Mouse (Mus musculus): ENCODE results near the gene Pald1. TPM values are rescaled to one million over a fixed set of nuclear protein-coding genes. Genes with fewer than 3 reads are reported as not detected.

Pald1 gene
- polyA plus RNA-seq, 1 experiment from 2014 or later: 0.13 TPM

GRCm38 (mm10) chr10:61342750-61343149 is 40.6 kb downstream of the Pald1 start:
- Histone ChIP-seq H3K79me2 (ENCODE audit: inconsistent target) (no peaks in the 10 kb centered on the region), H3K36me3 (ENCODE audit: inconsistent target) (no peaks in the 10 kb centered on the region), H3K4me3 (ENCODE audit: inconsistent target) (no peak overlapping the region), H3K27ac (no peak overlapping the region)
- WGBS (ENCODE audit: missing documents): 93% methylated on average over 12 of the region's 13 CpGs

GRCm38 (mm10) chr10:61341557-61341956 is 41.8 kb downstream of the Pald1 start:
- Histone ChIP-seq H3K79me2 (ENCODE audit: inconsistent target) (no peaks in the 10 kb centered on the region), H3K36me3 (ENCODE audit: inconsistent target) (no peaks in the 10 kb centered on the region), H3K27ac (no peak overlapping the region), H3K4me3 (ENCODE audit: inconsistent target) (no peak overlapping the region)
- 44% methylated on average over 6 of the region's 6 CpGs for WGBS (ENCODE audit: missing documents)

- no peaks in the 10 kb centered on the region for H3K36me3 ChIP-seq (ENCODE audit: inconsistent target)
- H3K4me3 ChIP-seq (ENCODE audit: inconsistent target): no peak overlapping the region
- 95% methylated on average over 5 of the region's 5 CpGs for WGBS (ENCODE audit: missing documents)
Measured at GRCm38 (mm10) chr10:61341045-61341444, 42.3 kb downstream of the Pald1 start.

GRCm38 (mm10) chr10:61340247-61340646 is 43.1 kb downstream of the Pald1 start:
- Histone ChIP-seq H3K4me3 (ENCODE audit: inconsistent target) (no peak overlapping the region), H3K27ac (no peak overlapping the region), H3K79me2 (ENCODE audit: inconsistent target) (no peaks in the 10 kb centered on the region), H3K36me3 (ENCODE audit: inconsistent target) (no peaks in the 10 kb centered on the region)
- 92% methylated on average over 9 of the region's 9 CpGs for WGBS (ENCODE audit: missing documents)

More at GRCm38 (mm10) chr10:61341045-61341444, 42.3 kb downstream of the Pald1 start:
- Histone ChIP-seq H3K79me2 (ENCODE audit: inconsistent target) (no peaks in the 10 kb centered on the region), H3K27ac (no peak overlapping the region)

GRCm38 (mm10) chr10:61339216-61339615 is 44.1 kb downstream of the Pald1 start:
- 95% methylated on average over 9 of the region's 9 CpGs for WGBS (ENCODE audit: missing documents)

GRCm38 (mm10) chr10:61337665-61338064 is 45.7 kb downstream of the Pald1 start:
- no peak overlapping the region for H3K27ac ChIP-seq

More at GRCm38 (mm10) chr10:61339216-61339615, 44.1 kb downstream of the Pald1 start:
- no peak overlapping the region for H3K27ac ChIP-seq
- no peaks in the 10 kb centered on the region for H3K36me3 ChIP-seq (ENCODE audit: inconsistent target)
- no peaks in the 10 kb centered on the region for H3K79me2 ChIP-seq (ENCODE audit: inconsistent target)
- no peak overlapping the region for H3K4me3 ChIP-seq (ENCODE audit: inconsistent target)

GRCm38 (mm10) chr10:61336592-61336991 is 46.7 kb downstream of the Pald1 start:
- Histone ChIP-seq H3K27ac (no peak overlapping the region), H3K4me3 (ENCODE audit: inconsistent target) (no peak overlapping the region), H3K36me3 (ENCODE audit: inconsistent target) (no peaks in the 10 kb centered on the region), H3K79me2 (ENCODE audit: inconsistent target) (no peaks in the 10 kb centered on the region)
- WGBS (ENCODE audit: missing documents): 63% methylated on average over 5 of the region's 5 CpGs

More at GRCm38 (mm10) chr10:61337665-61338064, 45.7 kb downstream of the Pald1 start:
- H3K79me2 ChIP-seq (ENCODE audit: inconsistent target): no peaks in the 10 kb centered on the region
- no peaks in the 10 kb centered on the region for H3K36me3 ChIP-seq (ENCODE audit: inconsistent target)
- no peak overlapping the region for H3K4me3 ChIP-seq (ENCODE audit: inconsistent target)
- 87% methylated on average over 8 of the region's 11 CpGs for WGBS (ENCODE audit: missing documents)

GRCm38 (mm10) chr10:61336137-61336536 is 47.2 kb downstream of the Pald1 start:
- H3K4me3 ChIP-seq (ENCODE audit: inconsistent target): no peak overlapping the region
- WGBS (ENCODE audit: missing documents): 28% methylated on average over 5 of the region's 6 CpGs
- H3K36me3 ChIP-seq (ENCODE audit: inconsistent target): no peaks in the 10 kb centered on the region
- H3K27ac ChIP-seq: no peak overlapping the region
- no peaks in the 10 kb centered on the region for H3K79me2 ChIP-seq (ENCODE audit: inconsistent target)

- whole genome bisulfite sequencing (ENCODE audit: missing documents): 19% methylated on average over 7 of the region's 7 CpGs
- Histone ChIP-seq H3K27ac (no peak overlapping the region), H3K79me2 (ENCODE audit: inconsistent target) (no peaks in the 10 kb centered on the region), H3K4me3 (ENCODE audit: inconsistent target) (no peak overlapping the region), H3K36me3 (ENCODE audit: inconsistent target) (no peaks in the 10 kb centered on the region)
Measured at GRCm38 (mm10) chr10:61334545-61334944, 48.8 kb downstream of the Pald1 start.

GRCm38 (mm10) chr10:61331046-61331445 is 52.3 kb downstream of the Pald1 start:
- Histone ChIP-seq H3K4me3 (ENCODE audit: inconsistent target) (no peak overlapping the region), H3K79me2 (ENCODE audit: inconsistent target) (no peaks in the 10 kb centered on the region), H3K36me3 (ENCODE audit: inconsistent target) (no peaks in the 10 kb centered on the region), H3K27ac (no peak overlapping the region)
- WGBS (ENCODE audit: missing documents): 94% methylated on average over 5 of the region's 5 CpGs

GRCm38 (mm10) chr10:61328927-61329326 is 54.4 kb downstream of the Pald1 start:
- 88% methylated on average over 7 of the region's 7 CpGs for WGBS (ENCODE audit: missing documents)
- Histone ChIP-seq H3K36me3 (ENCODE audit: inconsistent target) (no peaks in the 10 kb centered on the region), H3K4me3 (ENCODE audit: inconsistent target) (no peak overlapping the region), H3K27ac (no peak overlapping the region), H3K79me2 (ENCODE audit: inconsistent target) (no peaks in the 10 kb centered on the region)

GRCm38 (mm10) chr10:61327545-61327944 is 55.8 kb downstream of the Pald1 start:
- Histone ChIP-seq H3K79me2 (ENCODE audit: inconsistent target) (no peaks in the 10 kb centered on the region), H3K27ac (no peak overlapping the region), H3K36me3 (ENCODE audit: inconsistent target) (no peaks in the 10 kb centered on the region), H3K4me3 (ENCODE audit: inconsistent target) (no peak overlapping the region)
- WGBS (ENCODE audit: missing documents): 93% methylated on average over 10 of the region's 10 CpGs

- no peaks in the 10 kb centered on the region for H3K79me2 ChIP-seq (ENCODE audit: inconsistent target)
- 83% methylated on average over 9 of the region's 9 CpGs for WGBS (ENCODE audit: missing documents)
- no peak overlapping the region for H3K4me3 ChIP-seq (ENCODE audit: inconsistent target)
- H3K36me3 ChIP-seq (ENCODE audit: inconsistent target): no peaks in the 10 kb centered on the region
- no peak overlapping the region for H3K27ac ChIP-seq
Measured at GRCm38 (mm10) chr10:61325782-61326328, 57.5 kb downstream of the Pald1 start.

GRCm38 (mm10) chr10:61324717-61325116 is 58.6 kb downstream of the Pald1 start:
- no peak overlapping the region for H3K27ac ChIP-seq
- no peaks in the 10 kb centered on the region for H3K79me2 ChIP-seq (ENCODE audit: inconsistent target)
- no peaks in the 10 kb centered on the region for H3K36me3 ChIP-seq (ENCODE audit: inconsistent target)
- H3K4me3 ChIP-seq (ENCODE audit: inconsistent target): no peak overlapping the region
- 83% methylated on average over 8 of the region's 8 CpGs for WGBS (ENCODE audit: missing documents)

GRCm38 (mm10) chr10:61318527-61318926 is 64.8 kb downstream of the Pald1 start:
- Histone ChIP-seq H3K79me2 (ENCODE audit: inconsistent target) (no peaks in the 10 kb centered on the region), H3K36me3 (ENCODE audit: inconsistent target) (no peaks in the 10 kb centered on the region), H3K27ac (no peak overlapping the region), H3K4me3 (ENCODE audit: inconsistent target) (no peak overlapping the region)
- 87% methylated on average over 3 of the region's 3 CpGs for WGBS (ENCODE audit: missing documents)

GRCm38 (mm10) chr10:61315324-61315880 is 67.9 kb downstream of the Pald1 start:
- Histone ChIP-seq H3K27ac (no peak overlapping the region), H3K79me2 (ENCODE audit: inconsistent target) (no peaks in the 10 kb centered on the region), H3K4me3 (ENCODE audit: inconsistent target) (no peak overlapping the region), H3K36me3 (ENCODE audit: inconsistent target) (no peaks in the 10 kb centered on the region)
- 94% methylated on average over 9 of the region's 9 CpGs for WGBS (ENCODE audit: missing documents)
